Mouse (Mus musculus): ENCODE data around the gene Apba2.
A peak's percentile ranks its signal among the peaks of the same experiment; 100 is the strongest.

Apba2 gene

GRCm38 (mm10) chr7:64728181-64728591 is 226.7 kb downstream of the Apba2 start:
- DNase-seq (ENCODE audit: low spot score), result peak; percentile 56

- DNase-seq (ENCODE audit: low spot score), result no peak
Measured at GRCm38 (mm10) chr7:64728816-64729215, 227.3 kb downstream of the Apba2 start.

GRCm38 (mm10) chr7:64729785-64730184 is 228.3 kb downstream of the Apba2 start:
- peak; percentile 73 for DNase-seq (ENCODE audit: low spot score)

GRCm38 (mm10) chr7:64739131-64739530 is 237.6 kb downstream of the Apba2 start:
- no peak for DNase-seq (ENCODE audit: low spot score)

GRCm38 (mm10) chr7:64741333-64742307 is 240.1 kb downstream of the Apba2 start:
- peak; percentile 91 for DNase-seq (ENCODE audit: low spot score)

- no peak for DNase-seq (ENCODE audit: low spot score)
Measured at GRCm38 (mm10) chr7:64743610-64744009, 242.1 kb downstream of the Apba2 start.

GRCm38 (mm10) chr7:64751465-64751864 is 250.0 kb downstream of the Apba2 start:
- peak; percentile 73 for DNase-seq (ENCODE audit: low spot score)

- DNase-seq (ENCODE audit: low spot score), result no peak
Measured at GRCm38 (mm10) chr7:64752133-64752532, 250.6 kb downstream of the Apba2 start.

- no peak for DNase-seq (ENCODE audit: low spot score)
Measured at GRCm38 (mm10) chr7:64753678-64754077, 252.2 kb downstream of the Apba2 start.

GRCm38 (mm10) chr7:64754161-64754560 is 252.7 kb downstream of the Apba2 start:
- no peak for DNase-seq (ENCODE audit: low spot score)

GRCm38 (mm10) chr7:64755141-64755540 is 253.6 kb downstream of the Apba2 start:
- DNase-seq (ENCODE audit: low spot score), result no peak

- DNase-seq (ENCODE audit: low spot score), result no peak
Measured at GRCm38 (mm10) chr7:64765595-64765994, 264.1 kb downstream of the Apba2 start.

GRCm38 (mm10) chr7:64769768-64770167 is 268.3 kb downstream of the Apba2 start:
- DNase-seq (ENCODE audit: low spot score), result no peak

GRCm38 (mm10) chr7:64770779-64771390 is 269.4 kb downstream of the Apba2 start:
- no peak for DNase-seq (ENCODE audit: low spot score)

- DNase-seq (ENCODE audit: low spot score), result no peak
Measured at GRCm38 (mm10) chr7:64773465-64773864, 272.0 kb downstream of the Apba2 start.

GRCm38 (mm10) chr7:64776708-64777489 is 275.4 kb downstream of the Apba2 start:
- no peak for DNase-seq (ENCODE audit: low spot score)

GRCm38 (mm10) chr7:64779501-64779900 is 278.0 kb downstream of the Apba2 start:
- no peak for DNase-seq (ENCODE audit: low spot score)

GRCm38 (mm10) chr7:64785040-64785439 is 283.5 kb downstream of the Apba2 start:
- DNase-seq (ENCODE audit: low spot score), result no peak

- DNase-seq (ENCODE audit: low spot score), result no peak
Measured at GRCm38 (mm10) chr7:64791145-64791544, 289.6 kb downstream of the Apba2 start.

- peak; percentile 55 for DNase-seq (ENCODE audit: low spot score)
Measured at GRCm38 (mm10) chr7:64792031-64792430, 290.5 kb downstream of the Apba2 start.

GRCm38 (mm10) chr7:64795554-64795953 is 294.0 kb downstream of the Apba2 start:
- DNase-seq (ENCODE audit: low spot score), result no peak

Measured in testis, postnatal 10 days (tissue).